Mouse (Mus musculus): ENCODE measurements at regions not wholly inside any gene's neighbourhood (a gene's known extent, or its start where the extent isn't known, plus 50 kb on each side); places are given as distances from the start of the nearest gene placed in this dataset.

DNA sequence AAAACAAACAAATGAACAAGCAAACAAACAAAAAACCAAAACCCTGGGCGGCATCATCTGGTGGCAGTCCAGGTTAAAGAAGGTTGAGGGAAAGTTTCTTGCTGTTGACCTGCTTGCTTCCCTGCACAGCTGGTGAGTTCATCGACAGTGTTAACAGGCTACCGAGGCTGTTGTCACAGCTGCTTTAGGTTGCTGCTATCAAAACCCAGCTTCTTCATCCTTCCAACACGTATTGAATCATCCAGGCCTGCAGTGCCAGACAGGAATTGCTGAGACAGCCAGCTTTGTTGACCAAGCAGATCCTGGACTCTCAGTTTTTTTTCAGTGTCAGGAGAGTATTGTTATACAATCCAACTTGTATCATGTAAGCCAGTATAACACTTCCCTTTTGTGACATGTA is 81.0 kb upstream of the Megf9 start:
- WGBS: 57% methylated on average over 4 of the region's 4 CpGs
- no peak overlapping the region for H3K4me3 ChIP-seq (ENCODE audit: low read depth, low read length)
- ATAC-seq (replicated peaks; ENCODE audit: low FRiP score, low TSS enrichment, low read depth) (no peak), DNase-seq (ENCODE audit: low spot score) (no peak)
- H3K4me2 ChIP-seq (ENCODE audit: low read length): no peak overlapping the region
- H3K27me3 ChIP-seq (replicated peaks; ENCODE audit: control insufficient read depth, insufficient read depth, low read length): no peaks in the 10 kb centered on the region
- no peak overlapping the region for H3K9ac ChIP-seq (ENCODE audit: low read length)
- H3K9me3 ChIP-seq (ENCODE audit: control insufficient read depth, low read length): no peaks in the 10 kb centered on the region
- H3K4me1 ChIP-seq (replicated peaks; ENCODE audit: control insufficient read depth, insufficient read depth, low read length): no peaks in the 10 kb centered on the region
- H3K27ac ChIP-seq (ENCODE audit: low read depth): no peak overlapping the region
- no peaks in the 10 kb centered on the region for H3K36me3 ChIP-seq (ENCODE audit: control insufficient read depth, insufficient read depth, low read length)

DNA sequence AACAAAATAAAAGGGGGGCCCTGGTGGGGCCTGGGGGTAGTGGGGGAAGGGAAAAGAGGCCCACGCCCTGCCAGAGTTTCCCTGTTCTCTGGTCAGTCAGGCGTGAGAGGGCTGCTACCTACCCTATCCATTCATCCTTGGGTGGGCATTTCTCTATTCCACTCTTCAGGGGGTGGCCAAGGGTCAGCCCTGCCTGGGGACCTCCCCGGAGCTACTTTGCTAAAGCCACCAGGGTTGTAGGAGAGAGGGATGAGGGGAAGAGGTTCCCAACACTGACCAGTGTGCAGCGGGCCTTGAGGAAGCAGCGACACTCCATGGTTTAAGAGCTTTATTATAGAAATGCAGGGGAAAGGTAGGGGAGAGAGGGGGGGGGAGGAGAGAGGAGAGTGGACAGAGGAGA is 79.6 kb upstream of the Megf9 start:
- Histone ChIP-seq H3K27me3 (replicated peaks; ENCODE audit: control insufficient read depth, insufficient read depth, low read length) (no peaks in the 10 kb centered on the region), H3K9me3 (ENCODE audit: control insufficient read depth, low read length) (no peaks in the 10 kb centered on the region), H3K4me3 (ENCODE audit: low read depth, low read length) (no peak overlapping the region), H3K9ac (ENCODE audit: low read length) (no peak overlapping the region), H3K4me2 (ENCODE audit: low read length) (no peak overlapping the region), H3K4me1 (replicated peaks; ENCODE audit: control insufficient read depth, insufficient read depth, low read length) (no peaks in the 10 kb centered on the region), H3K36me3 (ENCODE audit: control insufficient read depth, insufficient read depth, low read length) (no peaks in the 10 kb centered on the region), H3K27ac (ENCODE audit: low read depth) (no peak overlapping the region)
- WGBS: 85% methylated on average over 5 of the region's 5 CpGs
- ATAC-seq (replicated peaks; ENCODE audit: low FRiP score, low TSS enrichment, low read depth) (no peak), DNase-seq (ENCODE audit: low spot score) (no peak)

DNA sequence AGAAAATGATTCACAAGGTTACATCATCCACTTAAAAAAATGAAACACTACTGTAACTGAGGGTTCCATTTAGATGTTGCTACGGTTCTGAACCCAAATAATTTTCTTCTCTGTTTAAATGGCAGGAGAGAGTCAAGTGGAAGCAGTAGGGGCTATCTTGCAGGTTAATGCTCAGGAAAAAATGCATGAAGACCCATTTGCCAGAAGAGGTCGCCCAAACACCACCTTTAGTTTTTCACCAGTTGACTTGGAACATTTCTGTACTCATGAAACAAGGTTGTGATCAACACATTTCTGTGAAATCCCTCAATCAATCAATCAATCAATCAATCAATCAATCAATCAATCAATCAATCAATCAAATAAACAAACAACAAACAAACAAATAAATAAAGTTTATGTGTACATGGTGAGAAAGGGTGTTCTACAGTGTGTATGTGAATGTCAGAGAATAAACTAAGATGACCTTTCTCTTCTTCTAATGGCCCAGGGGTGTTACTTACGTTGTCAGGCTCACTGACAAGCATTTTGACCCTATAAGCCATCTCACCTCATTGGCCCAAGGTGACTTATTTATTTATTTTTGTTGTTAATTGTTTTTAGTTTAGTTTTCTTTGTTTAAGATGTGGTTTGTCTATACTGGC is 68.5 kb upstream of the Megf9 start:
- Histone ChIP-seq H3K9me3 (ENCODE audit: control insufficient read depth, low read length) (no peaks in the 10 kb centered on the region), H3K9ac (ENCODE audit: low read length) (no peak overlapping the region), H3K27ac (ENCODE audit: low read depth) (no peak overlapping the region), H3K4me3 (ENCODE audit: low read depth, low read length) (no peak overlapping the region), H3K4me1 (replicated peaks; ENCODE audit: control insufficient read depth, insufficient read depth, low read length) (no peaks in the 10 kb centered on the region), H3K27me3 (replicated peaks; ENCODE audit: control insufficient read depth, insufficient read depth, low read length) (0 out of 2 replicates have a peak, but pooled peaks cover 4% of the 10 kb centered on the region), H3K4me2 (ENCODE audit: low read length) (no peak overlapping the region), H3K36me3 (ENCODE audit: control insufficient read depth, insufficient read depth, low read length) (no peaks in the 10 kb centered on the region)
- ATAC-seq (replicated peaks; ENCODE audit: low FRiP score, low TSS enrichment, low read depth): no peak
- DNase-seq (ENCODE audit: low spot score): no peak
- 20% methylated on average over 3 of the region's 3 CpGs for WGBS

DNA sequence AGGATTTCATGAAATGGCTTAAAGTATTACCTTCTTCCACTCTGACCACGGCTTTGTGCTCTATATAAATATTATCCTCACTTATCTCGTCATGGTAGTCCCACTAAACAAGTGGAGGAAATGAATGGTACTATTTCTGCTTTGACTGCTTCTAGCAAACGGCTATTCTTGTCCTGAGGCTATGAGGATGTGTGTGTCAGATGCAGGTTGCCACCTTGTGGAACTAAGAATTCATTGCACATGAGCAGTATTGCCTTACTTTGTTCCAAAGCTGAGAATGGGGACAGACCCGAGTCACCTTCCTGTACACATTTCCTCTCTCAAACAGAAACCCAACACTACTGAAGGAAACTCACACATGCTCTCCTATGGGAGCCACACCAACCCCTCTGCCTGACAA is 66.5 kb upstream of the Megf9 start:
- H3K9me3 ChIP-seq (ENCODE audit: control insufficient read depth, low read length): no peaks in the 10 kb centered on the region
- 0 out of 2 replicates have a peak, but pooled peaks cover 4% of the 10 kb centered on the region for H3K27me3 ChIP-seq (replicated peaks; ENCODE audit: control insufficient read depth, insufficient read depth, low read length)
- no peak for DNase-seq (ENCODE audit: low spot score)
- WGBS: 10% methylated on average over 4 of the region's 4 CpGs
- H3K9ac ChIP-seq (ENCODE audit: low read length): no peak overlapping the region
- H3K4me1 ChIP-seq (replicated peaks; ENCODE audit: control insufficient read depth, insufficient read depth, low read length): no peaks in the 10 kb centered on the region
- H3K4me3 ChIP-seq (ENCODE audit: low read depth, low read length): no peak overlapping the region
- H3K4me2 ChIP-seq (ENCODE audit: low read length): no peak overlapping the region
- no peaks in the 10 kb centered on the region for H3K36me3 ChIP-seq (ENCODE audit: control insufficient read depth, insufficient read depth, low read length)
- H3K27ac ChIP-seq (ENCODE audit: low read depth): no peak overlapping the region
- peak; percentile 75 for ATAC-seq (replicated peaks; ENCODE audit: low FRiP score, low TSS enrichment, low read depth)
